Mouse (Mus musculus): Measurements from ENCODE around the gene Pde9a. TPM values are rescaled to one million over a fixed set of nuclear protein-coding genes. Genes with fewer than 3 reads are reported as not detected.

Pde9a gene
- polyA plus RNA-seq, 1 experiment: 0.14 TPM

GRCm38 (mm10) chr17:31392041-31392440 is 6.0 kb downstream of the Pde9a start:
- H3K27me3 ChIP-seq (ENCODE audit: control insufficient read depth, insufficient read depth, insufficient read length): peaks cover 8% of the 10 kb centered on the region
- H3K4me3 ChIP-seq: no peak overlapping the region
- no peak overlapping the region for H3ac ChIP-seq (ENCODE audit: control insufficient read depth, insufficient read length)
- no peaks in the 10 kb centered on the region for H3K36me3 ChIP-seq (ENCODE audit: control insufficient read depth, insufficient read depth)
- H3K4me2 ChIP-seq (ENCODE audit: low read depth): no peak overlapping the region
- no peaks in the 10 kb centered on the region for H3K79me2 ChIP-seq (ENCODE audit: control insufficient read depth, insufficient read depth)
- TF ChIP-seq POLR2AphosphoS2 (IDR thresholded peaks at IDR 0.05; ENCODE audit: insufficient read length, low read depth): no peak
- TF ChIP-seq MYOD1 (IDR thresholded peaks at IDR 0.05; ENCODE audit: control insufficient read depth in 1 of 3, insufficient read length in 2 of 3, low read depth in 2 of 3): no peak

- TF ChIP-seq SRF (IDR thresholded peaks at IDR 0.05; ENCODE audit: control insufficient read depth, insufficient read length, low read depth): no peak
- no peak for TF ChIP-seq POLR2AphosphoS2 (IDR thresholded peaks at IDR 0.05; ENCODE audit: insufficient read length, low read depth)
- no peak for TF ChIP-seq MYOD1 (IDR thresholded peaks at IDR 0.05; ENCODE audit: control insufficient read depth in 1 of 3, insufficient read length in 2 of 3, low read depth in 2 of 3)
- TF ChIP-seq TCF3 (IDR thresholded peaks at IDR 0.05; ENCODE audit: insufficient read length, low read depth): no peak
- no peak for TF ChIP-seq CEBPB (IDR thresholded peaks at IDR 0.05; ENCODE audit: insufficient read depth, poor library complexity, severe bottlenecking)
- no peak for TF ChIP-seq E2F4 (IDR thresholded peaks at IDR 0.05; ENCODE audit: insufficient read depth)
- TF ChIP-seq TCF12 (IDR thresholded peaks at IDR 0.05; ENCODE audit: insufficient read depth, poor library complexity, severe bottlenecking): no peak
- TF ChIP-seq POLR2A (IDR thresholded peaks at IDR 0.05; ENCODE audit: insufficient read length, low read depth): no peak
- TF ChIP-seq USF1 (IDR thresholded peaks at IDR 0.05; ENCODE audit: low read depth): no peak
- no peak for TF ChIP-seq MAX (IDR thresholded peaks at IDR 0.05; ENCODE audit: low read depth)
- no peak for TF ChIP-seq REST (IDR thresholded peaks at IDR 0.05; ENCODE audit: insufficient read depth, insufficient read length)
- no peak for TF ChIP-seq MYOG (IDR thresholded peaks at IDR 0.05; ENCODE audit: control insufficient read depth in 1 of 3, insufficient read depth in 1 of 3, insufficient read length in 2 of 3, low read depth in 2 of 3)
- no peaks in the 10 kb centered on the region for H3K79me2 ChIP-seq (ENCODE audit: control insufficient read depth, insufficient read depth)
- H3ac ChIP-seq (ENCODE audit: control insufficient read depth, insufficient read length): no peak overlapping the region
- H3K27me3 ChIP-seq (ENCODE audit: control insufficient read depth, insufficient read depth, insufficient read length): no peaks in the 10 kb centered on the region
- H3K4me3 ChIP-seq: no peak overlapping the region
- no peak overlapping the region for H3K4me2 ChIP-seq (ENCODE audit: low read depth)
- H3K36me3 ChIP-seq (ENCODE audit: control insufficient read depth, insufficient read depth): no peaks in the 10 kb centered on the region
These were observed 7.8 kb downstream of the Pde9a start for GRCm38 (mm10) chr17:31393811-31394210.

GRCm38 (mm10) chr17:31400294-31400693 is 14.3 kb downstream of the Pde9a start:
- Histone ChIP-seq H3K4me2 (ENCODE audit: low read depth) (no peak overlapping the region), H3K4me3 (no peak overlapping the region), H3K36me3 (ENCODE audit: control insufficient read depth, insufficient read depth) (no peaks in the 10 kb centered on the region), H3K27me3 (ENCODE audit: control insufficient read depth, insufficient read depth, insufficient read length) (peaks cover 5% of the 10 kb centered on the region), H3ac (ENCODE audit: control insufficient read depth, insufficient read length) (no peak overlapping the region), H3K79me2 (ENCODE audit: control insufficient read depth, insufficient read depth) (no peaks in the 10 kb centered on the region)
- TF ChIP-seq REST (IDR thresholded peaks at IDR 0.05; ENCODE audit: insufficient read depth, insufficient read length): no peak
- TF ChIP-seq SRF (IDR thresholded peaks at IDR 0.05; ENCODE audit: control insufficient read depth, insufficient read length, low read depth): no peak
- no peak for TF ChIP-seq E2F4 (IDR thresholded peaks at IDR 0.05; ENCODE audit: insufficient read depth)
- no peak for TF ChIP-seq CEBPB (IDR thresholded peaks at IDR 0.05; ENCODE audit: insufficient read depth, poor library complexity, severe bottlenecking)

GRCm38 (mm10) chr17:31401160-31401559 is 15.2 kb downstream of the Pde9a start:
- Histone ChIP-seq H3K79me2 (ENCODE audit: control insufficient read depth, insufficient read depth) (no peaks in the 10 kb centered on the region), H3K4me2 (ENCODE audit: low read depth) (no peak overlapping the region), H3ac (ENCODE audit: control insufficient read depth, insufficient read length) (no peak overlapping the region), H3K27me3 (ENCODE audit: control insufficient read depth, insufficient read depth, insufficient read length) (peaks cover 5% of the 10 kb centered on the region), H3K4me3 (no peak overlapping the region), H3K36me3 (ENCODE audit: control insufficient read depth, insufficient read depth) (no peaks in the 10 kb centered on the region)
- TF ChIP-seq CEBPB (IDR thresholded peaks at IDR 0.05; ENCODE audit: insufficient read depth, poor library complexity, severe bottlenecking) (no peak), MAX (IDR thresholded peaks at IDR 0.05; ENCODE audit: low read depth) (no peak), E2F4 (IDR thresholded peaks at IDR 0.05; ENCODE audit: insufficient read depth) (no peak), POLR2A (IDR thresholded peaks at IDR 0.05; ENCODE audit: insufficient read length, low read depth) (no peak), MYOD1 (IDR thresholded peaks at IDR 0.05; ENCODE audit: control insufficient read depth in 1 of 3, insufficient read length in 2 of 3, low read depth in 2 of 3) (no peak), REST (IDR thresholded peaks at IDR 0.05; ENCODE audit: insufficient read depth, insufficient read length) (no peak), TCF12 (IDR thresholded peaks at IDR 0.05; ENCODE audit: insufficient read depth, poor library complexity, severe bottlenecking) (no peak), POLR2AphosphoS2 (IDR thresholded peaks at IDR 0.05; ENCODE audit: insufficient read length, low read depth) (no peak), MYOG (IDR thresholded peaks at IDR 0.05; ENCODE audit: control insufficient read depth in 1 of 3, insufficient read depth in 1 of 3, insufficient read length in 2 of 3, low read depth in 2 of 3) (no peak), SRF (IDR thresholded peaks at IDR 0.05; ENCODE audit: control insufficient read depth, insufficient read length, low read depth) (no peak), USF1 (IDR thresholded peaks at IDR 0.05; ENCODE audit: low read depth) (no peak), TCF3 (IDR thresholded peaks at IDR 0.05; ENCODE audit: insufficient read length, low read depth) (no peak)

- Histone ChIP-seq H3K36me3 (ENCODE audit: control insufficient read depth, insufficient read depth) (no peaks in the 10 kb centered on the region), H3K4me3 (no peak overlapping the region), H3K27me3 (ENCODE audit: control insufficient read depth, insufficient read depth, insufficient read length) (peaks cover 5% of the 10 kb centered on the region), H3K4me2 (ENCODE audit: low read depth) (no peak overlapping the region), H3ac (ENCODE audit: control insufficient read depth, insufficient read length) (no peak overlapping the region), H3K79me2 (ENCODE audit: control insufficient read depth, insufficient read depth) (no peaks in the 10 kb centered on the region)
- no peak for TF ChIP-seq TCF12 (IDR thresholded peaks at IDR 0.05; ENCODE audit: insufficient read depth, poor library complexity, severe bottlenecking)
- no peak for TF ChIP-seq MYOD1 (IDR thresholded peaks at IDR 0.05; ENCODE audit: control insufficient read depth in 1 of 3, insufficient read length in 2 of 3, low read depth in 2 of 3)
- no peak for TF ChIP-seq CEBPB (IDR thresholded peaks at IDR 0.05; ENCODE audit: insufficient read depth, poor library complexity, severe bottlenecking)
- TF ChIP-seq MYOG (IDR thresholded peaks at IDR 0.05; ENCODE audit: control insufficient read depth in 1 of 3, insufficient read depth in 1 of 3, insufficient read length in 2 of 3, low read depth in 2 of 3): no peak
- TF ChIP-seq MAX (IDR thresholded peaks at IDR 0.05; ENCODE audit: low read depth): no peak
- TF ChIP-seq E2F4 (IDR thresholded peaks at IDR 0.05; ENCODE audit: insufficient read depth): no peak
- TF ChIP-seq POLR2AphosphoS2 (IDR thresholded peaks at IDR 0.05; ENCODE audit: insufficient read length, low read depth): no peak
- no peak for TF ChIP-seq SRF (IDR thresholded peaks at IDR 0.05; ENCODE audit: control insufficient read depth, insufficient read length, low read depth)
These were observed 16.7 kb downstream of the Pde9a start for GRCm38 (mm10) chr17:31402713-31403112.

Measured in myocyte (in vitro differentiated cells).